Mouse (Mus musculus) E14TG2a.4 (cell line): ENCODE data around the gene Camsap1.

Source experiments
- CTCF ChIP-seq: conservative IDR thresholded peaks from 2 replicates; pipeline ENCODE4 v1.5.1; 2014; ENCODE audit warnings: low read length
- NANOG ChIP-seq: IDR thresholded peaks from 2 replicates; pipeline ENCODE4 v1.6.1; 2014; ENCODE audit warnings: borderline replicate concordance, low read length, mixed read lengths

DNA sequence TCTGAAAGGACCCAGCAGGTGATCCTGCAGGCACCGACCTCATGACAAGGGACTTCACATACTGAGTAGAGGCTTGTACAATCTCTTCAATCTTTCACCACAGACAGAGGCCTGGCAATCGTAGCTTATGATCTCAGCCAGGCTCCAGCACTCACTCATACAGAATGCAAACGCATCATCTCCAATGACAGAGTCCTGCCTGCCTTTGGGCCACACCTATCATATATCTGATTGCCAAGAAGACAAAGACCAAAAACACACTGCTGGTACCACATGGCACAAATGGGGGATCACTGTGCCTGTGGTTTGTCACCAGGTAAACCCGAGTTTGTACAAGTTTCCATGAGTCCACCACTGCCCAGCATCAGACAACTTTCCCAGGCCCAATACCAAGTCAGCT, 34.2 kb upstream of the Camsap1 start:
- TF ChIP-seq CTCF (no peak), NANOG (no peak)
